Mouse (Mus musculus) hindbrain, embryonic 16.5 days (tissue): ENCODE data around the gene Polr1b. TPM values are rescaled to one million over a fixed set of nuclear protein-coding genes. Genes with fewer than 3 reads are reported as not detected.

Source experiments
- ATAC-seq: fragments of 200-750 bp; cut with Nextera tagmentation; 2 replicates; pipeline ENCODE4 v1.8.0; 2017; ENCODE audit warnings: moderate TSS enrichment, moderate library complexity
- H3K27ac ChIP-seq: fragments of 300-500 bp; sonication (generic); 2 replicates; pipeline ENCODE4 v1.5.1; 2014; ENCODE audit warnings: low read depth, mild to moderate bottlenecking, control low read depth, low read length, moderate library complexity
- H3K27me3 ChIP-seq: fragments of 300-500 bp; sonication (generic); replicated peaks from 2 replicates; pipeline ENCODE4 v1.6.1; 2014; ENCODE audit warnings: low read length; ENCODE audit not compliant: control insufficient read depth, insufficient read depth
- H3K36me3 ChIP-seq: fragments of 300-500 bp; sonication (generic); 2 replicates; pipeline ENCODE4 v1.6.1; 2014; ENCODE audit warnings: mild to moderate bottlenecking, low read length, moderate library complexity, mixed read lengths; ENCODE audit not compliant: control insufficient read depth, insufficient read depth
- H3K4me1 ChIP-seq: fragments of 300-500 bp; sonication (generic); 2 replicates; pipeline ENCODE4 v1.6.1; 2014; ENCODE audit warnings: low read depth, low read length; ENCODE audit not compliant: control insufficient read depth, insufficient read depth
- H3K4me2 ChIP-seq: fragments of 300-500 bp; sonication (generic); 2 replicates; pipeline ENCODE4 v1.6.1; 2014; ENCODE audit warnings: mild to moderate bottlenecking, low read length, control low read depth, moderate library complexity
- H3K4me3 ChIP-seq: fragments of 300-500 bp; sonication (generic); 2 replicates; pipeline ENCODE4 v1.5.1; 2014; ENCODE audit warnings: mild to moderate bottlenecking, low read length, control low read depth, moderate library complexity
- H3K9ac ChIP-seq: fragments of 300-500 bp; sonication (generic); 2 replicates; pipeline ENCODE4 v1.6.1; 2014; ENCODE audit warnings: low read depth, mild to moderate bottlenecking, control low read depth, low read length, moderate library complexity
- H3K9me3 ChIP-seq: fragments of 300-500 bp; sonication (generic); 2 replicates; pipeline ENCODE4 v1.6.1; 2014; ENCODE audit warnings: mild to moderate bottlenecking, low read length, moderate library complexity; ENCODE audit not compliant: control insufficient read depth
- WGBS: fragments of 180-500 bp; shearing (Covaris S2); extraction: QIAGEN DNeasy Blood & Tissue Kit; methylation state at CpG from one replicate; pipeline ENCODE4 v1.1.7; 2014; 5-methylcytosine and 5-hydroxymethylcytosine counted together
- polyA plus RNA-seq: library from polyadenylated mRNA; unstranded; fragments of >200 nt; fragmentation: Nextera tagmentation; extraction: Ambion mirVana; gene quantifications from 2 replicates; pipeline ENCODE4 v1.2.1, GENCODE M21; 2015

The Polr1b gene
- polyA plus RNA-seq, 1 experiment from 2014 or later, result 13.0 TPM

DNA sequence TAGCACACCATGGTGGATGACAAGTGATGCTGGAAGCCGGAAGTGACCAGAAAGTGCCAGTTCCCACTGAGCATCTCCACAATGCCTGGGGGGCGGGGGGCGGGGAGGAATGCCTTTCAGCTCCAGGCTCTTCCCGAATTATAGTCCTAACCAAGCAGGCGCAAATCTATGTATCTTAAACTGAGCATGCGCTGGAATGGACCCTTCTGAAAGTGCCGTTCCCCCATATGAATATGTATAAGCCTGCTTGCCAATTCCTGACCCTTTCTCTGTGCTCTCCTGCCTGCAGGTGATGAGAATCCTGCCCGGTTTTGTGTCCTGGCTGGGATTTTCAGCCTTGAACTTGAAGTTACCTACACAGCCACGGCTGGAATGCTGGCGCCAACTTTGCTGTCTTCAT is 72.6 kb downstream of the Polr1b start:
- 41% methylated on average over 10 of the region's 10 CpGs for WGBS
- H3K4me3 ChIP-seq, result no peak overlapping the region
- no peaks in the 10 kb centered on the region for H3K27me3 ChIP-seq
- H3K27ac ChIP-seq, result no peak overlapping the region
- no peaks in the 10 kb centered on the region; the same call in 1 of the 2 replicates for H3K9me3 ChIP-seq
- H3K36me3 ChIP-seq, result no peaks in the 10 kb centered on the region
- no peak for ATAC-seq
- H3K4me1 ChIP-seq, result peaks cover 2% of the 10 kb centered on the region; the same call in 1 of the 2 replicates
- H3K9ac ChIP-seq, result no peak overlapping the region
- H3K4me2 ChIP-seq, result peak overlapping the region; percentile 31; the same call in 1 of the 2 replicates

DNA sequence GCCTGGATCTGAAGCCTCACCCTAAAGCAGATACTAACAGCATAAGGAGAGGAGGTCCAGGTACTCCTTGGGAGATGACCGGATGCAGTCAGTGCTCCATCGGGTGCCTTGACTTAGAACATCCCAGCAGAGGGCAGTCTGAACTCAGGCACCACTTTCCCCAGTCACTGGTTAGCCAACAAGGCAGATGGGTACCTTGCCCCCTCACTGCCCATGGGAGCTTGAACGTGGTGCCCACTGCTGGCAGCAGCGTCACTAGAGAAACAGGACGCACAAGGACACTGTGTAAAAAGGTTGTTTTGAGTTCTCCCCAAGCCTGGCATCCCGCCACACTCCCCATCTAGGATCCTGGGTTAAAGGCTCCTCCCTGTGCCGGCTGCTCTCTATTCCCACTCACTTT is 73.7 kb downstream of the Polr1b start:
- H3K4me3 ChIP-seq, result no peak overlapping the region
- H3K9me3 ChIP-seq, result no peaks in the 10 kb centered on the region
- peaks cover 2% of the 10 kb centered on the region; the same call in 1 of the 2 replicates for H3K4me1 ChIP-seq
- H3K36me3 ChIP-seq, result no peaks in the 10 kb centered on the region
- no peak overlapping the region for H3K27ac ChIP-seq
- H3K4me2 ChIP-seq, result peak overlapping the region; percentile 28
- no peak overlapping the region for H3K9ac ChIP-seq
- peak; percentile 69 for ATAC-seq
- no peaks in the 10 kb centered on the region for H3K27me3 ChIP-seq
- WGBS, result 34% methylated on average over 7 of the region's 7 CpGs

DNA sequence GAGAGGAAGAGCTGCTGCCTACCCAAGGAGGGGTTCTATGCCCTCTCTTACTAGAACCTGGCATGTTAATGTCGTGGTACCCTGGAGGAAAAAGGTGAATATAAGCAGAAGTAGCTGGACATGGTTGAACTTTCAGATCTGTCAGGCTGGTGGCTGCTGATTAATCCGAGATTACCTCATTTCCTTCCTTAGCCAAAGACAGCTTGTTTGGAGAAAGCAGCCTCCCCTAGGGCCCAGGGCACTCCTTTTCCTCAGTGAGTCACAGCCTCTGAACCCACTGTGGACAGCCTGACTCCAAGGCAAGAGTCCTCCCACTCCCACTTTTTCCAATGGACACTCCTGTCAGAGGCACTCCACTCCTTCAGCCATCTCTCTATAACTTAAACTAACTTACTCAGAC is 74.8 kb downstream of the Polr1b start:
- ATAC-seq, result no peak
- H3K9ac ChIP-seq, result no peak overlapping the region
- WGBS, result 78% methylated on average over 2 of the region's 2 CpGs

More for the DNA sequence above, 74.8 kb downstream of the Polr1b start:
- Histone ChIP-seq H3K4me2 (no peak overlapping the region), H3K4me1 (peaks cover 2% of the 10 kb centered on the region; the same call in 1 of the 2 replicates), H3K27ac (no peak overlapping the region), H3K36me3 (no peaks in the 10 kb centered on the region), H3K9me3 (no peaks in the 10 kb centered on the region), H3K27me3 (no peaks in the 10 kb centered on the region), H3K4me3 (no peak overlapping the region)

Other genes with a start within 250 kb of the Polr1b start
- 3.7 and 4.3 TPM in 2 replicates for gene Fbln7, start 238.0 kb upstream of the Polr1b start, polyA plus RNA-seq
- gene Zc3h8, start 156.9 kb upstream of the Polr1b start, polyA plus RNA-seq, result 13.8 and 14.1 TPM in 2 replicates
- 3.5 and 4.1 TPM in 2 replicates for gene Zc3h6, start 133.6 kb upstream of the Polr1b start, polyA plus RNA-seq
- 16.7 and 17.0 TPM in 2 replicates for gene Gm10762, start 133.3 kb upstream of the Polr1b start, polyA plus RNA-seq
- gene Vinac1, start 52.8 kb upstream of the Polr1b start, polyA plus RNA-seq, result 0.70 and 0.92 TPM in 2 replicates
- gene Ttl, start 35.1 kb upstream of the Polr1b start, polyA plus RNA-seq, result 38.2 and 46.9 TPM in 2 replicates
- 18.7 and 19.8 TPM in 2 replicates for gene Chchd5, start 28.7 kb downstream of the Polr1b start, polyA plus RNA-seq
- 53.2 and 55.6 TPM in 2 replicates for gene Slc20a1, start 97.8 kb downstream of the Polr1b start, polyA plus RNA-seq
- gene Ckap2l, start 196.2 kb downstream of the Polr1b start, polyA plus RNA-seq, result 9.7 and 13.3 TPM in 2 replicates
- 0.19 and 0.34 TPM in 2 replicates for gene Il1a, start 209.0 kb downstream of the Polr1b start, polyA plus RNA-seq